Mouse (Mus musculus): ENCODE data around the gene Gps2. TPM values are rescaled to one million over a fixed set of nuclear protein-coding genes. Genes with fewer than 3 reads are reported as not detected.

Gene Gps2
- total and polyA plus RNA-seq, 2 experiments, result 7.0 to 41.0 TPM

GRCm38 (mm10) chr11:69883066-69883465 is 30.6 kb upstream of the Gps2 start:
- H3K9ac ChIP-seq (ENCODE audit: low read depth, low read length), result no peak overlapping the region
- no peaks in the 10 kb centered on the region for H3K36me3 ChIP-seq (ENCODE audit: control insufficient read depth, insufficient read depth, low read length)
- 75% methylated on average over 4 of the region's 4 CpGs for WGBS
- H3K4me3 ChIP-seq (ENCODE audit: insufficient read depth, low read depth, low read length), result no peak overlapping the region
- no peaks in the 10 kb centered on the region for H3K79me2 ChIP-seq (ENCODE audit: control insufficient read depth, insufficient read depth, low read length)
- DNase-seq (ENCODE audit: extremely low read depth, low read depth, low spot score), result no peak
- TF ChIP-seq CTCF (IDR thresholded peaks at IDR 0.05; ENCODE audit: low read depth, low read length) (peak; percentile 53; the same call in 1 of the 2 replicates), POLR2A (IDR thresholded peaks at IDR 0.05; ENCODE audit: extremely low read depth, insufficient read depth, low read length) (no peak)
- H3K4me1 ChIP-seq (ENCODE audit: control insufficient read depth, insufficient read depth, low read length), result 0 out of 2 replicates have a peak, but pooled peaks cover 3% of the 10 kb centered on the region
- no peaks in the 10 kb centered on the region for H3K27me3 ChIP-seq (ENCODE audit: control insufficient read depth, insufficient read depth, low read length)
- no peak overlapping the region for H3K27ac ChIP-seq (replicated peaks; ENCODE audit: insufficient read depth, low read depth, low read length)

GRCm38 (mm10) chr11:69883527-69884151 is 30.0 kb upstream of the Gps2 start:
- Histone ChIP-seq H3K9ac (ENCODE audit: low read depth, low read length) (no peak overlapping the region), H3K4me1 (ENCODE audit: control insufficient read depth, insufficient read depth, low read length) (0 out of 2 replicates have a peak, but pooled peaks cover 3% of the 10 kb centered on the region), H3K79me2 (ENCODE audit: control insufficient read depth, insufficient read depth, low read length) (no peaks in the 10 kb centered on the region), H3K36me3 (ENCODE audit: control insufficient read depth, insufficient read depth, low read length) (no peaks in the 10 kb centered on the region), H3K27ac (replicated peaks; ENCODE audit: insufficient read depth, low read depth, low read length) (no peak overlapping the region), H3K4me3 (ENCODE audit: insufficient read depth, low read depth, low read length) (no peak overlapping the region), H3K27me3 (ENCODE audit: control insufficient read depth, insufficient read depth, low read length) (no peaks in the 10 kb centered on the region)
- TF ChIP-seq CTCF (IDR thresholded peaks at IDR 0.05; ENCODE audit: low read depth, low read length) (no peak), POLR2A (IDR thresholded peaks at IDR 0.05; ENCODE audit: extremely low read depth, insufficient read depth, low read length) (no peak)
- WGBS, result 87% methylated on average over 8 of the region's 8 CpGs
- no peak for DNase-seq (ENCODE audit: extremely low read depth, low read depth, low spot score)

GRCm38 (mm10) chr11:69884240-69884639 is 29.4 kb upstream of the Gps2 start:
- Histone ChIP-seq H3K27ac (replicated peaks; ENCODE audit: insufficient read depth, low read depth, low read length) (peak overlapping the region; percentile 49), H3K79me2 (ENCODE audit: control insufficient read depth, insufficient read depth, low read length) (no peaks in the 10 kb centered on the region), H3K36me3 (ENCODE audit: control insufficient read depth, insufficient read depth, low read length) (no peaks in the 10 kb centered on the region), H3K4me1 (ENCODE audit: control insufficient read depth, insufficient read depth, low read length) (0 out of 2 replicates have a peak, but pooled peaks cover 3% of the 10 kb centered on the region), H3K9ac (ENCODE audit: low read depth, low read length) (peak overlapping the region; percentile 8; the same call in 1 of the 2 replicates), H3K4me3 (ENCODE audit: insufficient read depth, low read depth, low read length) (peak overlapping the region; percentile 31; the same call in 1 of the 2 replicates), H3K27me3 (ENCODE audit: control insufficient read depth, insufficient read depth, low read length) (no peaks in the 10 kb centered on the region)
- DNase-seq (ENCODE audit: extremely low read depth, low read depth, low spot score), result no peak
- 69% methylated on average over 9 of the region's 9 CpGs for WGBS
- no peak for TF ChIP-seq POLR2A (IDR thresholded peaks at IDR 0.05; ENCODE audit: extremely low read depth, insufficient read depth, low read length)
- no peak for TF ChIP-seq CTCF (IDR thresholded peaks at IDR 0.05; ENCODE audit: low read depth, low read length)

- Histone ChIP-seq H3K79me2 (ENCODE audit: control insufficient read depth, insufficient read depth, low read length) (no peaks in the 10 kb centered on the region), H3K27ac (replicated peaks; ENCODE audit: insufficient read depth, low read depth, low read length) (peak overlapping the region; percentile 49), H3K36me3 (ENCODE audit: control insufficient read depth, insufficient read depth, low read length) (no peaks in the 10 kb centered on the region), H3K4me1 (ENCODE audit: control insufficient read depth, insufficient read depth, low read length) (0 out of 2 replicates have a peak, but pooled peaks cover 3% of the 10 kb centered on the region), H3K4me3 (ENCODE audit: insufficient read depth, low read depth, low read length) (peak overlapping the region; percentile 31; the same call in 1 of the 2 replicates), H3K9ac (ENCODE audit: low read depth, low read length) (peak overlapping the region; percentile 8; the same call in 1 of the 2 replicates), H3K27me3 (ENCODE audit: control insufficient read depth, insufficient read depth, low read length) (no peaks in the 10 kb centered on the region)
- no peak for DNase-seq (ENCODE audit: extremely low read depth, low read depth, low spot score)
- WGBS, result 81% methylated on average over 8 of the region's 8 CpGs
- TF ChIP-seq POLR2A (IDR thresholded peaks at IDR 0.05; ENCODE audit: extremely low read depth, insufficient read depth, low read length) (no peak), CTCF (IDR thresholded peaks at IDR 0.05; ENCODE audit: low read depth, low read length) (no peak)
Observed at GRCm38 (mm10) chr11:69884663-69885062, 29.0 kb upstream of the Gps2 start.

- TF ChIP-seq CTCF (IDR thresholded peaks at IDR 0.05; ENCODE audit: low read depth, low read length), result peak; percentile 9; the same call in 1 of the 2 replicates
- no peak for TF ChIP-seq POLR2A (IDR thresholded peaks at IDR 0.05; ENCODE audit: extremely low read depth, insufficient read depth, low read length)
- H3K27ac ChIP-seq (replicated peaks; ENCODE audit: insufficient read depth, low read depth, low read length), result no peak overlapping the region
- DNase-seq (ENCODE audit: extremely low read depth, low read depth, low spot score), result no peak
- H3K4me1 ChIP-seq (ENCODE audit: control insufficient read depth, insufficient read depth, low read length), result no peaks in the 10 kb centered on the region
- WGBS, result 48% methylated on average over 8 of the region's 8 CpGs
- no peaks in the 10 kb centered on the region for H3K36me3 ChIP-seq (ENCODE audit: control insufficient read depth, insufficient read depth, low read length)
- H3K4me3 ChIP-seq (ENCODE audit: insufficient read depth, low read depth, low read length), result no peak overlapping the region
- H3K27me3 ChIP-seq (ENCODE audit: control insufficient read depth, insufficient read depth, low read length), result no peaks in the 10 kb centered on the region
- H3K79me2 ChIP-seq (ENCODE audit: control insufficient read depth, insufficient read depth, low read length), result no peaks in the 10 kb centered on the region
- no peak overlapping the region for H3K9ac ChIP-seq (ENCODE audit: low read depth, low read length)
Observed at GRCm38 (mm10) chr11:69886907-69887635, 26.6 kb upstream of the Gps2 start.
